Mouse (Mus musculus) kidney, postnatal 14 days (tissue): ENCODE results near the gene Colgalt1.

Experiments used
- DNase-seq: peaks from one replicate; pipeline ENCODE4 v3.0.0; 2022; ENCODE audit warnings: mixed read lengths

Colgalt1 gene

DNA sequence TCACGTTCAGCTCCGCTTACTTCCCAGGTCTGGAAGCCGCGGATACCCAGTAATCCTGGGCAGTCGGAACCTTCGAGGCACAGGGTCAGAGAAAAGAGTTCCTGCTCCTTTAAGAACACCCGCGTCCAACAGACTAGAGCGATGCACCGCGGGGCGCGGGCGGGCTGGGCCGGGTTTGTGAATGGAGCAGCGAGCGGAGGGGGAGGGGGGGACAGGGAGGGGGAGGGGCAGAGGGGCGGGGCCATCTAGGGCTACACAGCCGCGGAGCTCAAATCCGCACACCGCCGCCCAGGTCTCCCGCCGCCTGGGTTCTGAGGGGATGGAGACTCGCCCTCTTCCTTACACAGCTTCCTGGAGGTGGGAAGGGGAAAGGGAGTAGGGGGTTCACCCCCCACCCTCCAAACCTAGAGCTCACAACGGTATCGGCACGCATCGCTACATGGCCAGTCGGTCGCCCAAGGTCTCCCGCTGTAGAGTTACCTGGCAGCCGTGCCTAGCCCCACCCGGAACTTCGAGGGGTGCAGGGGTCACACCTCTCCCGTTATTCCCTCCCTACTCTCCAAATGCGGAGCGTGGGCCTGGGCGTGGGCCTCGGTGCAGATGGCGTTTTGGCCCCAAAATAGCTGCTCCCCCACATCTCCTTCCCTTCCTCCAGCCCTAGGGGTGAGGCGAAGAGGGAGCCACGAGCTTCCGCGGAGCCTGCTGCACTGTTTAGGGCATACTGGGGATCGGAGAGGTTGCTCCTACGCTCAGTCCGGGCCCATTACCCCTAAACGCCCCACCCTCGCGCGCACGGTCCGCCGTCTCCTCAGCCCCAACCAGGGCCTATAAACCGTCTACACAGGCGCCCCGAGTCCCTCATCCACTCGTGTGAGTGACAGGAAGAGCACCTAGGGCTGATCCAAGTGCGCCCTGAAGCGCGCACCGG lies 60.1 kb downstream of the Colgalt1 start:
- DNase-seq, result peak; percentile 52

DNA sequence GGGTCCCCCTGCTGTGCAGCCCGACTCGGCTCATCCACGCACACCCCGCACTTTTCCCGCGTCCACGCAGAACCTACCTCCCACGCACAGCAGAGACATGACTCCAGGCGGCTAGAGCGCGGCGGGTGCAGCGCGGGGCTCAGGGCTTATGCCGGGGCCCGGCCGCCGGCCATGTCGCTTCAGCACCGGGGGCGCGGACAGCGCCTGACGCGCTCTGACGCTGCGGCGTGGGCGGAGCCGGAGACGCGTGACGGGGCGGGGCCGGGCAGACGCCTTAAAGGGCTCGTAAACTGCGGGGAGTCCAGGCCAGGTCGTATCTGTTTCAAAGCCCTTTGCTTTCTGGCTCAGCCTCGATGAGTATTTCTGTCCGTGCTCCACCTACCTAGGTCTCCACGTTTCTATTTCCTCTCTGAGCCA lies 60.8 kb downstream of the Colgalt1 start, which contains the start of gene Unc13a:
Gene Unc13a, minus strand, starts transcription at position 209 of the 417 bp plus-strand sequence.
- DNase-seq, result peak; percentile 93

DNA sequence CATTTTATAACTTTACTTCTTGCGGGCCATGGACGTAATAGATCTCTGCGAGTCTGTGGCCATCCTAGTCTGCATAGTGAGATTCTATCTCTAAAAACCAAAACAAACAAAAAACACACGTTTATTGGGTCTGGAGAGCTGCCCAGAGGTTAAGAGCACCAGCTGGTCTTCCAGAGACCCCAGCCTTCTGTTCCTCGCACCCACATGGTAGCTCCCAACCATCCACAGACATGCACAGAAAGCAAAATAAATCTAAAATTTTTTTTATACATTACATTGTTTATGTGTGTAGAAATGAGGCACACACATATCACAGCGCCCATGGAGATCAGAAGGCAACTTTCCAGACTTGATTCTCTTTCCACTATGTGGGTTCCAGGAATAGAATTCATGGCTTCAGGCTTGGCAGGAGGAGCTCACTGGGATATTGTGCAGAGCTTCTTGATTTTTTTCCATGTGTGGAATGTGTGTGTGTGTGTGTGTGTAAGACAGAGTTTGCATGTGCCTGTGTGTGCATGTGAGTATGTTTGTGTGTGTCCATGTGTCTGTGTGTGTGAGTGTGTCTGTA lies 61.5 kb downstream of the Colgalt1 start:
- no peak for DNase-seq

- no peak for DNase-seq
These were observed 63.3 kb downstream of the Colgalt1 start for GRCm38 (mm10) chr8:71674071-71674470.
